In the genomic region with DNA sequence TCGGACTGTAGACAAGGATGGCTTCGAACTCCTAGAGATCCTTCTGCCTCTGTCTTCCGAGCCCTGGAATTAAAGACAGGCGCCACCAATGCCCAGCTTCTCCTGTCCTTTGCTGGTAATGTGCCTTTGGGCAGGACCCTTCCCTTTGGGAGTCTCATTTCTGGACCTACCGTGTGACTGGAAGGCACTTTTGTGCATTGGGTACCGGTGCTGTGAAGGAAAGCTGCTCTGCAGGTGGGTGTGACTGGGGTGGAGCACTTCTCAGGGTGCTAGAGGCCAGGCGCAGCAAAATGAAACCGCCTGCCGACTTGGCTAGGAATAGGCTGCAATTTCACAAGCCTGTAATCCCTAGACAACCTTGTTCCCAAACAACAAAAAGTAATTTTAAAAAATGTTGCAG, we compare ENCODE assay signal across 8 mouse cellular contexts. TPM values are rescaled to one million over a fixed set of nuclear protein-coding genes. Genes with fewer than 3 reads are reported as not detected.
DNase-seq lines count a peak whose midpoint lies in the region; ATAC-seq and TF ChIP-seq lines count a peak whose summit lies in the region.

No protein-coding gene starts in this region.

- no peaks in the 10 kb centered on the region for H3K9me3 ChIP-seq in hindbrain, embryonic 10.5 days
- H3K9me3 ChIP-seq in liver, embryonic 14.5 days (ENCODE audit: control insufficient read depth, low read length) = no peaks in the 10 kb centered on the region

- peaks cover 38% of the 10 kb centered on the region for H3K79me2 ChIP-seq in myocyte (ENCODE audit: control insufficient read depth, insufficient read depth)

- no peak for TF ChIP-seq POLR2A in myocyte (IDR thresholded peaks at IDR 0.05; ENCODE audit: insufficient read length, low read depth)

- no peaks in the 10 kb centered on the region for H3K27me3 ChIP-seq in Patski
- H3K27me3 ChIP-seq in hindbrain, embryonic 10.5 days (ENCODE audit: insufficient read depth, poor library complexity, severe bottlenecking) = no peaks in the 10 kb centered on the region
- no peaks in the 10 kb centered on the region for H3K27me3 ChIP-seq in liver, embryonic 14.5 days (ENCODE audit: control insufficient read depth, insufficient read depth, low read length)
- no peaks in the 10 kb centered on the region for H3K27me3 ChIP-seq in myocyte (ENCODE audit: control insufficient read depth, insufficient read depth, insufficient read length)

- H3ac ChIP-seq in myocyte (ENCODE audit: control insufficient read depth, insufficient read length) = peak overlapping the region; percentile 65

- peak overlapping the region; percentile 94 for H3K27ac ChIP-seq in hindbrain, embryonic 10.5 days
- peak overlapping the region; percentile 38 for H3K27ac ChIP-seq in liver, embryonic 14.5 days

- H3K4me3 ChIP-seq in hindbrain, embryonic 10.5 days = peak overlapping the region; percentile 89
- H3K4me3 ChIP-seq in liver, embryonic 14.5 days (ENCODE audit: insufficient read depth in 1 of 2, low read depth in 2 of 2, low read length in 2 of 2) = peak overlapping the region; percentile 44 to 75
- peak overlapping the region; percentile 60 for H3K4me3 ChIP-seq in myocyte

- peaks cover 7% of the 10 kb centered on the region for H3K36me3 ChIP-seq in hindbrain, embryonic 10.5 days
- peaks cover 5% of the 10 kb centered on the region for H3K36me3 ChIP-seq in liver, embryonic 14.5 days (replicated peaks; ENCODE audit: control insufficient read depth, insufficient read depth, low read depth)
- no peaks in the 10 kb centered on the region for H3K36me3 ChIP-seq in myocyte (ENCODE audit: control insufficient read depth, insufficient read depth)

- DNase-seq in frontal cortex, postnatal 14 days (ENCODE audit: low spot score in 2 of 2) = no peak
- no peak for DNase-seq in Patski (ENCODE audit: low read depth, low spot score)
- DNase-seq in fat pad, adult 2 months (ENCODE audit: extremely low read depth, low read depth, low spot score) = peak; percentile 50
- DNase-seq in hindbrain, embryonic 10.5 days (ENCODE audit: low spot score) = no peak
- DNase-seq in liver, embryonic 14.5 days (ENCODE audit: low read depth in 3 of 3, low spot score in 3 of 3) = peak in 2 of 3 experiments; percentile 53 to 66
- DNase-seq in frontal cortex, postnatal 36 days (ENCODE audit: low spot score in 2 of 2) = no peak

- H3K9ac ChIP-seq in liver, embryonic 14.5 days (replicated peaks) = peak overlapping the region; percentile 36

- TF ChIP-seq CTCF in Patski (IDR thresholded peaks at IDR 0.05) = no peak
- TF ChIP-seq CTCF in liver, embryonic 14.5 days (IDR thresholded peaks at IDR 0.05; ENCODE audit: low read depth) = peak; percentile 28; the same call in 1 of the 2 replicates

- H3K4me2 ChIP-seq in liver, embryonic 14.5 days (ENCODE audit: low read depth) = peak overlapping the region; percentile 74
- peak overlapping the region; percentile 84 for H3K4me2 ChIP-seq in myocyte (ENCODE audit: low read depth)

- POLR2A ChIA-PET in Patski (lab: Charles Lee) = interaction anchor here (1.0 to 2.2 kb wide), 5 partner anchors 9 to 22 kb away, joined by 3 to 18 read pairs (median 7); a partner anchor contains a TSS

- no peak for TF ChIP-seq EP300 in liver, embryonic 14.5 days (IDR thresholded peaks at IDR 0.05; ENCODE audit: low read depth)

- in situ Hi-C loops in Patski (cut with MboI; ENCODE audit: low pct_unique_long_range_greater_than_20kb) = no loop called here

- peak; percentile 18; the same call in 1 of the 2 replicates for ATAC-seq in frontal cortex, adult (ENCODE audit: low TSS enrichment)
- peak; percentile 27 for ATAC-seq in Patski
- ATAC-seq in liver, embryonic 14.5 days (ENCODE audit: insufficient read depth) = peak; percentile 71

- 6% methylated on average over 9 of the region's 9 CpGs for WGBS in hindbrain, embryonic 10.5 days
- 1% methylated on average over 9 of the region's 9 CpGs for WGBS in liver, embryonic 14.5 days (ENCODE audit: insufficient replicate concordance)

- peaks cover 29% of the 10 kb centered on the region for H3K4me1 ChIP-seq in hindbrain, embryonic 10.5 days (replicated peaks)
- peaks cover 18 to 20% of the 10 kb centered on the region in 2 experiments for H3K4me1 ChIP-seq in liver, embryonic 14.5 days (replicated peaks; ENCODE audit: control insufficient read depth in 2 of 2, insufficient read depth in 2 of 2, low read length in 1 of 2)

- CTCF ChIA-PET in Patski (lab: Charles Lee) = interaction anchor here (1.3 kb wide), 1 partner anchor 17 kb away, joined by 4 read pairs; no protein-coding TSS in a partner anchor

TF ChIP-seq in myocyte, 11 proteins besides CTCF, POLR2A, EP300 and RAD21:
- no peak for TF ChIP-seq MYOD1 (IDR thresholded peaks at IDR 0.05; ENCODE audit: control insufficient read depth in 1 of 3, insufficient read length in 2 of 3, low read depth in 2 of 3)
- no peak for TF ChIP-seq POLR2AphosphoS2 (IDR thresholded peaks at IDR 0.05; ENCODE audit: insufficient read length, low read depth)
- TF ChIP-seq TCF3 (IDR thresholded peaks at IDR 0.05; ENCODE audit: insufficient read length, low read depth) = no peak

RNA-seq across cellular contexts. Expression of a gene that starts 0.3 kb away (rescaled TPM):
- 0.56 TPM for polyA plus RNA-seq in Patski (2021)
- 0.77 and 1.2 TPM in 2 replicates for polyA plus RNA-seq in hindbrain, embryonic 10.5 days (2016; fragmentation: Nextera tagmentation; extraction: Ambion mirVana)
- 0.06 and 0.18 TPM in 2 replicates for polyA plus RNA-seq in liver, embryonic 14.5 days (2012; rRNA removed)
- not detected in 2 replicates for polyA plus RNA-seq in liver, embryonic 14.5 days (2014; fragmentation: Nextera tagmentation; extraction: Ambion mirVana)
- polyA plus RNA-seq in myocyte (2012; fragmentation: generic; extraction: Trizol) = 0.25 TPM

RNA-seq across cellular contexts. Expression of a gene that starts 0.6 kb away (rescaled TPM):
- polyA plus RNA-seq in Patski (2021) (48.0 TPM), myocyte (2012; fragmentation: generic; extraction: Trizol) (28.3 TPM)
- 58.8 and 68.1 TPM in 2 replicates for polyA plus RNA-seq in hindbrain, embryonic 10.5 days (2016; fragmentation: Nextera tagmentation; extraction: Ambion mirVana)
- polyA plus RNA-seq in liver, embryonic 14.5 days (2012; rRNA removed) = 7.3 and 7.9 TPM in 2 replicates
- 17.9 and 21.9 TPM in 2 replicates for polyA plus RNA-seq in liver, embryonic 14.5 days (2014; fragmentation: Nextera tagmentation; extraction: Ambion mirVana)

RNA-seq across cellular contexts. Expression of a gene that starts 22.3 kb away (rescaled TPM):
- polyA plus RNA-seq in Patski (2021) (77.3 TPM), myocyte (2012; fragmentation: generic; extraction: Trizol) (13.1 TPM)
- polyA plus RNA-seq in hindbrain, embryonic 10.5 days (2016; fragmentation: Nextera tagmentation; extraction: Ambion mirVana) = 255 and 317 TPM in 2 replicates
- polyA plus RNA-seq in liver, embryonic 14.5 days (2012; rRNA removed) = 97.1 and 155 TPM in 2 replicates
- 290 and 309 TPM in 2 replicates for polyA plus RNA-seq in liver, embryonic 14.5 days (2014; fragmentation: Nextera tagmentation; extraction: Ambion mirVana)

RNA-seq across cellular contexts. Expression of a gene that starts 27.9 kb away (rescaled TPM):
- 63.4 TPM for polyA plus RNA-seq in Patski (2021)
- polyA plus RNA-seq in hindbrain, embryonic 10.5 days (2016; fragmentation: Nextera tagmentation; extraction: Ambion mirVana) = 259 and 305 TPM in 2 replicates
- polyA plus RNA-seq in liver, embryonic 14.5 days (2012; rRNA removed) = 50.4 and 69.1 TPM in 2 replicates
- polyA plus RNA-seq in liver, embryonic 14.5 days (2014; fragmentation: Nextera tagmentation; extraction: Ambion mirVana) = 138 and 152 TPM in 2 replicates
- 54.1 TPM for polyA plus RNA-seq in myocyte (2012; fragmentation: generic; extraction: Trizol)

RNA-seq across cellular contexts. Expression of a gene that starts 28.2 kb away (rescaled TPM):
- polyA plus RNA-seq in Patski (2021) (40.5 TPM), myocyte (2012; fragmentation: generic; extraction: Trizol) (27.2 TPM)
- polyA plus RNA-seq in hindbrain, embryonic 10.5 days (2016; fragmentation: Nextera tagmentation; extraction: Ambion mirVana) = 37.1 and 40.9 TPM in 2 replicates
- polyA plus RNA-seq in liver, embryonic 14.5 days (2012; rRNA removed) = 17.4 and 17.7 TPM in 2 replicates
- 19.4 and 22.1 TPM in 2 replicates for polyA plus RNA-seq in liver, embryonic 14.5 days (2014; fragmentation: Nextera tagmentation; extraction: Ambion mirVana)

Comparison
In these comparisons a context has a peak if more than half of its experiments do, and no peak if none do; other contexts are left out.
1. ATAC-seq: peak in every context shown above with its lines; median percentile 71 in liver, embryonic 14.5 days; 27 in Patski; 18 in frontal cortex, adult.
2. DNase-seq: peak in fat pad, adult 2 months (single experiment) and liver, embryonic 14.5 days (2 of 3); none in frontal cortex, postnatal 14 days (0 of 2), Patski (single experiment), hindbrain, embryonic 10.5 days (single experiment) and frontal cortex, postnatal 36 days (0 of 2).
3. Peak in every context shown above with its lines, with median percentiles within 50 percentile points of each other: H3K4me3 ChIP-seq.